Mouse (Mus musculus) small intestine, adult 2 months (tissue): ENCODE measurements around the gene Dusp18.
A peak's percentile ranks its signal among the peaks of the same experiment; 100 is the strongest.

Experiments
- CTCF ChIP-seq: fragments of 200-500 bp; IDR thresholded peaks from 2 replicates; pipeline ENCODE4 v1.5.1; 2012; ENCODE audit warnings: low read depth, mild to moderate bottlenecking, control low read depth, inconsistent platforms, low read length, moderate library complexity, mixed read lengths; ENCODE audit not compliant: insufficient replicate concordance, insufficient read length; ENCODE audit errors: extremely low read depth
- POLR2A ChIP-seq: fragments of 200-500 bp; IDR thresholded peaks from 2 replicates; pipeline ENCODE4 v1.6.1; 2012; ENCODE audit warnings: low read depth, mild to moderate bottlenecking, control low read depth, inconsistent platforms, low read length, moderate library complexity

GRCm38 (mm10) chr11:3918738-3919137 lies 23.7 kb downstream of the Dusp18 start:
- peak; percentile 55; the same call in 1 of the 2 replicates for TF ChIP-seq CTCF
- TF ChIP-seq POLR2A = no peak
